Mouse (Mus musculus) megakaryocyte, embryonic 14.5 days (primary cell): ENCODE results near the gene Traf3.

Source experiments
- FLI1 ChIP-seq: IDR thresholded peaks from 2 replicates; pipeline ENCODE4 v1.6.1; 2012; ENCODE audit warnings: low read length, inconsistent platforms, mixed read lengths
- GATA1 ChIP-seq: IDR thresholded peaks from 3 replicates; pipeline ENCODE4 v1.6.1; 2012; ENCODE audit warnings: mixed read lengths, low read length, inconsistent platforms, borderline replicate concordance

DNA sequence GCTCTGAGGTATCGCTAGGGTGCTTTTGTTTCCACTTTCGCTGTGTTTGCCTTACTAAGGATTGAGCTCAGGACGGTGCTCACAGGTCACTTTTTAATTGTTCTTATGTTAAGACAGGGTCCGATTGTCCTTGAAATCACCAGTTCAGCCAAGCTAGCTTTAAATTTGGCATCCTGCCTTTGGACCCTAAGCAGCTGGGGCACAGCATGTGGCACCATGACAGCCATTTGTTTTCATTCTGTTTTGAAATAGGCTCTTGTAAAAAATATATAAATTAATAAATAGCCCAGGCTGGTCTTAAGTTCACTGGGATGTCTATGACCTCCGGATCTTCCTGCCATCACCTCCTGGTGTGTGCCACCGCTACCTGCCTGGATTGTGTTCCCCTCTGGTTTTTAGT, 78.9 kb downstream of the Traf3 start:
- TF ChIP-seq GATA1 (no peak), FLI1 (no peak)
